Mouse (Mus musculus): ENCODE measurements around the gene Ccnt1.
"Not testable (repeated sequence)": the region's sequence is repeated elsewhere in the genome, so short reads cannot be mapped to it uniquely, and the experiment has no call there.

Gene Ccnt1

DNA sequence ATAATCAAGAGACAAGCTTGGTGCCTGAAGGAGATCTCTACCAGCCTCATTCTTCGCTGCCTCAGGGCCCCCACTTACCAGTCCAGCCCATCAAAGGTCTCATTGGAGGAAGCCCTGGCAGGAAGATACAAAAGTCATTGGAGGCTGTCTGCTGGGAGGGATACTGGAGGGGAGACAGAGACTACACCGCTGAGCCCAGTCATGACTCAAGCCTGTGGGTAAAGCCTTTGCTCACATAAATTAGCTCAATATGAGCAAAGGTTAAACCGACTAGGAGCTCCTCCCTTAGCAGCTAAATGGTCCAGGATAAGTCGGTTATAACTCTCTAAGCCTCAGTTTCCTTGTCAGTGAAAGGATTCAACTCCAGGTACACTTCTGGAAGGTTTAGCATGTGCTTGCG, 24.3 kb upstream of the Ccnt1 start:
- DNase-seq, result no peak

DNA sequence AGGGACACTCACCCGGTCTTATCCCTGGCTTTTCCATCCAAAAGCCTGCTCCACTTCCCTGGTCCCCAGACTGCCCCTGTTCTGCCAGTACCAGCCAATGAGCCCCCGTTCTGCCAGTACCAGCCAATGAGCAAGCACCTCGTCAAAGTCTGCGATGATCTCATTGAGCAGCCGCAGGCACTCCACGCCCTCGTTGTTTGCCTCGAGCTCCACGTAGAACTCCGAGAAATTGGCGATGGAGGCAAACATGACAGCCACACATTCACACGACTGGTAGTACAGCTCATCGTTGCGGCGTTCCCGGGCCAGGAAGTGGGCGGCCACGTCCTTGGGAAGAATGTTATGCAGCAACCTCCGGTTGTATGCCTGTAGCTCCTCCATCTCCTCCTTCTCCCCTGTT, 23.5 kb upstream of the Ccnt1 start:
- no peak for DNase-seq

DNA sequence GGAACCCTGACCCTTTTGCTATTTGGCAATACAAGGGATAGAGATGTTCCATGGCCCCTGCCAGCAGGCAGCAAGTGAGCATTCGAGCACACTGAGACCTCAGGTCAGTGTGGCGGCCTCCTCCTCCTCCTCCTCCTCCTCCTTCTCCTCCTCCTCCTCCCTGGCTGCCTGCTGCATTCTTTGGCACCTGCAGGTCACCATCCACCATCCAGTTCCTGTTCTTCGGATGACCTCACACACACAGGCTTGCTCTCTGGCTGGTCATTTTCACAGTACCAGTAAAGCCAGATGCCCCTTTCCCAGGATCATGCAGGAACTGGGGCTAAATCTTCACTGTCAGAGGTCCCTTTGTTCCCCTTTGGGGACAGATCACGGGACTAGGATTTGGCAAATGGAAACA, 20.7 kb upstream of the Ccnt1 start:
- DNase-seq, result no peak

DNA sequence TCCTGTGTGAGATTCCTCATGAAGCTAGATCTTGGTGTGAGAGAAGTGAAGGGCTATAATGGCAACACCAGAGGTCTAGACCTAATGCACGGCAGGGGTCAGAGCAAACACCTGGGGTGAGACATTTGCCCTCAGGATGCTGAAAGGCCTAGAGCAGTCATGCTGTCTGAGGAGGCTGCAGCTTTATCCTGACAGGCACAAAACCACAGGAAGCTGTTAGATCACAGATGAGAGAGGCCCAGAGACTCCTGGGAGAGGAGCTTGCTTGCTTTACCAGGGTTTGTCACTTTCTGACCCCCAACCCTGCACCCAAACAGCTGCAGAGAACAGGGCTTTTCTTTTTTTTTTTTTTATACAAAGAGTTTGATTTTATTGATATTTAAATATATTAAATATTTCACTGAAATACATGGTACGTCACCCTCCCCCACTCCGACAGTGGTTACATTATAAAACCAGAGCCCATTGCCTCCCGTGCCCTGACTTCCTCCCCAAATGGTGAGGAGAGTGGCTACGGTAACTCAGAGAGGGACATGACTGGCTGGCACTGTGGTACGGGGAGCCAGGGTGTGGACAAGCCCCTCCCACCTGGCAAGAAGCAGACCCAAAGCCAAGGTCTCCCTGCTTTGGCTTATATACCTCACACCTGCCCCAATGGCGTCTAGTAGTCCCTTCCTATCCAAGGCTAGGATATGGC, 19.1 kb upstream of the Ccnt1 start:
- peak; percentile 70 for DNase-seq

DNA sequence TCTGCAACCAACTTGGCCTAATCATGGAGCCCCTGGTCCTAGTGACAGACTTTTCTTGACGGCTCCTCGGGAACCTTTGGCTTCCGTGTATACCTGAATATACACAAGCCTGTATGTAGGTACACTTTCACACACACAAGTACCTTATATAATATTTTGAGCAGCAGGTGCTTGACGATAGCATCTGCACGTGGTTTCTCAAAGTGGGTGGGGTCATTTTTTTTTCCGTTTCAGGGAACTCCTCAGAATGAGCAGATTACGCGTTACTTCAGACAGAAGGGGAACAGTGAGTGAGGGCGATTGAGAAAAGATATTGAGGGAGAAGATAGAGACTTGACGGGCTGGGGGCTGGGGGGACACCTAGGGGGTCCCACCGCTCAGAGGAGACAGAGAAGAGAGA, 17.0 kb upstream of the Ccnt1 start:
- DNase-seq, result peak; percentile 52

DNA sequence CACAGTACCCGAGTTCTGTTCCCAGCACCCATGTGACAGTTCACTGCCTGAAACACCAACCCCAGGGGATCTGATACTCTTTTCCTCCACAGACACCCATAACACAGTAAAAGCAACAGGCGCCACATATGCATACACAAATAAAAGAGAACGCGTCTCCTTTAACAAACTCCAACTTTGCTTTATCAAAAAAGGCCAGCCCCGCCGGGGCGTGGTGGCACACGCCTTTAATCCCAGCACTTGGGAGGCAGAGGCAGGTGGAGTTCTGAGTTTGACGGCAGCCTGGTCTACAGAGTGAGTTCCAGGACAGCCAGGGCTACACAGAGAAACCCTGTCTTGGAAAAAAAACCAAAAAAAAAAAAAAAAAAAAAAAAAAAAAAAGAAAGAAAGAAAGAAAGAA, 15.4 kb upstream of the Ccnt1 start:
- DNase-seq, result not testable (repeated sequence)

DNA sequence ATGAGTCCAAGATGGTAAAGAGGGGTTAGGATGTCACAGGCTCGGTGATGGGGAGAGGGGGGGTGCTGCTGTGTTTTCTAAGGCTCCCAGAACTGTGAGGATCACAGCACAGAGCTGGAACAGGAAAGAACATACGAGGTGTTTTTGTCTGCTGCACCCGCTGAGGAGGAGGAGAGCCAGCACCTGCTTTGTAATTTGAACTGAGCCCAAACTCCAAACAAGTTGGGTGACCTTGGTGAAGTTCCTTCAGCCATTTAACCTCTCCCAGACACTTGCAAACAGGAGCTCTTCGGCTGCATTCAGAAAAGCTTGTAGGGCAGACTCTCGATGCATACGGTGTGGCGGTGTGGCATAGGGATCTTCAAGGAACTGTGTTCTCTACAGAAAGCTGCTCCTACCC, 14.7 kb upstream of the Ccnt1 start:
- DNase-seq, result no peak

DNA sequence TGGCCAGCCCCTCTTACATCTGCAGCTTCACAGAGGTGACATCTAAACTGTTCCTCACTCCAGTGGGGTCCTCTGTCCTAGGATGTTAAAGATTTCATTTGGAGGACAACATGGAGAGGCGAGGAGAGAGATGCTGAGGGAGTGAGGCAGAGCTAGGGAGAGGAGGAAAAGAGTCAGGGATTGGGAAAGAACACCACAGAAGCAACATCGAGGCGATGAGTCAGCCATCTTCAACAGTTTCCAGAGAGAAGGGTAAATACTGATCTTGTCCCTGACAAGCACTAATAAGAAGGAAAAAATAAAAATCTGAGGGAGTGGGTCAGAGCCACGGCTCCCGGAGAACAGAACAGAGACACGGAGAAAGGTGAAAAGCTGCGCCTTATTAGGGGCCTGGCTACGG, 12.3 kb upstream of the Ccnt1 start:
- DNase-seq, result no peak

DNA sequence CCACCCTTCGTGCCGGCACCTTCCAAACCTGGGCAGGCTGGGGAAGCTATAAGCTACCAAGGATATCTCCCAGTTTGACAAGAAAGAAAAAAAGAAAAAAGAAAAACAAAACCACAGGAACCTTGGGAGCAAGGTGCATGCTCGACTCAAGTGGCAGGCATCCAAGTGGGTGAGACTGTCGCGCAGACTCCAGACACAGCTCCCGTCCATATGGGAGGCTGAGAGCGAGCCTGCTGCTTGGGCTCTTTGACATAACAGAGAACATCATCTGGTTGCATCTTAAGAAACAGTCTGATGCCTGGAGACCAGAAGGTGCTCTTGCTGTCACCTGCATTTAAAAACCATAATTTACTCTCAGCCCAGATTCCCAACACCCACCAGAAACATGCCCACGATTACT, 11.7 kb upstream of the Ccnt1 start:
- DNase-seq, result no peak

DNA sequence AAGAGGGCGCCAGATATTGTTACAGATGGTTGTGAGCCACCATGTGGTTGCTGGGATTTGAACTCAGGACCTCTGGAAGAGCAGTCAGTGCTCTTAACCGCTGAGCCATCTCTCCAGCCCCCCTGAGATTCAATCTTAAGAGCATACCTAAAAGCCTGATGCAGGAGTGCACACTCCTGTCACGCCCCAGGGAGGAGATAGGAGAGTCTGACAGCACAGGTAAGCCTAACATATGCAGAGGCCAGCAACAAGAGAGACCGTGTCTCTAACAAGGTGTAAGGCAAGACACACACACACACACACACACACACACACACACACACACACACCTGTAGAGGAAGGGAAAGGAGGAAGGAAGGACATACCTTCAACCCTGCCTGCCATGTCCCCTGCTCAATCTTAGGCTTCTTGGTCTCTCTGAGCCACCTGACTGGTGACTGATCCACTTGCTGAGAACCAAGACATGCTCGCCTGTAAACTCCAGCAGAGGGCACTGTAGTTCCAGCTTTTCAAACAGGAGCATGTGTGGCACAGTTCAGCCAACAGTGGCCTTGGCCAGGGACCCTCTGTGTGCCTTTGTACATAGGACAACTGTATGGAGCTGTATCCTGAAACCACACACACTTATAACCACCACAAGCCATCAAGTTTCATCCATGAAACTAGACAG, 9.2 kb upstream of the Ccnt1 start:
- DNase-seq, result peak; percentile 86

DNA sequence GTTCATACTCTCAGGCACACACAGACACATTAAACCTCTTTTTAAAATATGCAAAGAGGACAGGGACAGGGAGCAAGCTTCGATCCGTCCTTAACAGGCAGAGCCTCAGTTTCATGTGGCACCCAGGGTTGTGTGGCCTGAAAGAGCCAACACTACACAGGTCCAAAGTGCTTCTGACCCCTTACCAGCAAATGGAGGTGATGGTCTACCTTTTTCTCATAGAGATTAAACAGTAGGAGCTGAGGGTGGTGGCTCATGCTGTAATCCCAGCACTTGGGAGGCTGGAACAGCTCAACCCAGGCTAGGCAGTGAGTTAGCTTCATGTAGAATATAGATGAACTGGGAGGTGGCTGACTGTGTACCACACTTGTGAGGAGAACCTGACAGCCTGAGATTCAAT, 8.6 kb upstream of the Ccnt1 start:
- DNase-seq, result no peak

DNA sequence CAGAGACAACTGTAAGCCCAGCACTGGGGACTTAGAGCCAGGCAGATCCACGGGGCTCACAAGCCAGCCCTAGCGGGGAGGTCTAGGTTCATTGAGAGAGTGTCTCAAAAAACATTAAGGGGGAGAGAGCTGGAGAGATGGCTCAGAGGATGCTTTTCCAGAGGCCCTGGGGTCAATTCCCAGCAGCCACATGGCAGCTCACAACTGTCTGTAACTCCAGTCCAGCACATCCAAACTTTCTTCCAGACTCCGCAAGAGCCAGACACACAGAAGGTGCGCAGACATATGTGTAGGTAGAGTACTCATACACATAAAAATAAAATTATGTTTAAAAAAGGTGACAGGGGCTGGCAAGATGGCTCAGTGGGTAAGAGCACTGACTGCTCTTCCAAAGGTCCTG, 2.6 kb upstream of the Ccnt1 start:
- DNase-seq, result no peak

DNA sequence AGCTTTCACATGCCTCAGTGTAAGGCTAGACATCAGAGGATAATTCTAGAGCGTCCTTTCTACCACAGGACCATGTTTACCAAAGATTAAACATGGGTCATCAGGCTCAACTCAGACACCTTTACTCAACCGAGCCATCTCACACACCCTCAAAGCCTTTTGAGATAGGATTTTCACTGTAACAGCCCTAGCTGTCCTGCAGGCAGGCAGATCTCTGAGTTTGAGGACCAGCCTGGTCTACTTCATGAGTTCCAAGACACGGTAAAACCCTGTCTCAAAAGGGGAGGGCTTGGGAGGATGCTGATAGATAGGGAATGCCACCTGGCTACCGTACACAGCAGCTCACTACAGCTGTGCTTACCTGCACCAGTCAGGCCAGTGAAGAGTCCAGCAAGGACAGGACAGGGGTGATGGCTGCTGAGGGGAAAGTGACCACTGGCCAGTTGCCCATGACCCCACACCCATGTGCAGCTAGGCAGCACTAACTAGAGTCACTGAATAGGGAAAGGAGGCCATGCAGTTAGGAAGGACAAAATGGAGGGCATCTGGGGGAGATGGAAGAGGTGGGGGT, 843 bp downstream of the Ccnt1 start:
- no peak for DNase-seq

DNA sequence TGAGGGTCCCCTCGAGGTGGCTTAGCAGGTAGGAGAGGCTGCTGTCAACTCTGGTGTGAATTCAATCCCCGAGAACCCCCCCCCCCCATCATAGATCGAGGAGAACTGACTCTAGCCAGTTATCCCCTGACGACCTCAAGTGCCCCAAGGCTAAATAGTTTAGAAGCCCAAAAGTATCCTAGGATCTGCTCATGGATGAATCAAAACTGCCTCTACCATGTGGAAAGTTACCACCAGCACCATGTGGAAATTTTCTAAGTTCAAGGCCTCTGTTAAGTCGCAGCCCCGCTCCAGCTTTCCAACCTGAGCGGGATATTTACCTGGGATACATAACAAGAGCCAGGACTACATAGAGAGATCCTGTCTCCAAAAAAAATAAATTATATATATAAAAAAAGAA, 1.5 kb downstream of the Ccnt1 start:
- no peak for DNase-seq

DNA sequence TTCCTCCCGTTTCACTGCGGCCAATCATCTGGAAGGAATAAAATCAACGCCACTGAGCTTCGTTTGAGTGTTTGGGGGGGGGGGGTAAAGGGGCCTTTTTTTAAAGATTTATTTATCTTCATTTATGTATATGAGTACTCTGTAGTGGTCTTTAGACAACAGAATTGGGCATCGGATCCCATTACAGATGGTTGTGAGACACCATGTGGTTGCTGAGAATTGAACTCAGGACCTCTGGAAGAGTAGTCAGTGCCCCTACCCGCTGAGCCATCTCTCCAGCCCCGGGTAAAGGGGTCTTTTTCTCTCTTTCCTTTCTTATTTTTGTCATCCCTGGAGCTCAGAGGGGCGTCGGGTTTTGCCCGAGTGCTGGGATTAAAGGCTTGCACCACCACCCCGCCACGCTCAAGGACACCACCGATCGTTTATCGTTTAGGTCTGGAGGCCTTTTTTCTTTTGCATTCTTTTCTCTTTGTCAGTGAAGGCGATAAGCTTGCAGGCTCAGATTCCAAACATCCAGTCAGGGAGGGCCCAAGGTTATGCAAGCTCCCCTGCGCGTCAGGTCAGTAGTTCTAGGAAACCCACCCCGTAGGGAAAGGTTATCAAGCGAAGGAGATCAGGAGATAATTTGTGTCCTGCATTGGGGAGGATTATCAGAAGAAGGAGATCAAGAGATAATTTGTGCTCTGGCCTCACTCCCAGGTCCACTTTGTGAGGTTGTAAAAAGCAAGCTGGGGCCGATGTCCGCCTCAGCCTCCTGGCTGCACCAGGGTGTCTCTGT, 2.3 kb downstream of the Ccnt1 start:
- DNase-seq, result peak; percentile 22

DNA sequence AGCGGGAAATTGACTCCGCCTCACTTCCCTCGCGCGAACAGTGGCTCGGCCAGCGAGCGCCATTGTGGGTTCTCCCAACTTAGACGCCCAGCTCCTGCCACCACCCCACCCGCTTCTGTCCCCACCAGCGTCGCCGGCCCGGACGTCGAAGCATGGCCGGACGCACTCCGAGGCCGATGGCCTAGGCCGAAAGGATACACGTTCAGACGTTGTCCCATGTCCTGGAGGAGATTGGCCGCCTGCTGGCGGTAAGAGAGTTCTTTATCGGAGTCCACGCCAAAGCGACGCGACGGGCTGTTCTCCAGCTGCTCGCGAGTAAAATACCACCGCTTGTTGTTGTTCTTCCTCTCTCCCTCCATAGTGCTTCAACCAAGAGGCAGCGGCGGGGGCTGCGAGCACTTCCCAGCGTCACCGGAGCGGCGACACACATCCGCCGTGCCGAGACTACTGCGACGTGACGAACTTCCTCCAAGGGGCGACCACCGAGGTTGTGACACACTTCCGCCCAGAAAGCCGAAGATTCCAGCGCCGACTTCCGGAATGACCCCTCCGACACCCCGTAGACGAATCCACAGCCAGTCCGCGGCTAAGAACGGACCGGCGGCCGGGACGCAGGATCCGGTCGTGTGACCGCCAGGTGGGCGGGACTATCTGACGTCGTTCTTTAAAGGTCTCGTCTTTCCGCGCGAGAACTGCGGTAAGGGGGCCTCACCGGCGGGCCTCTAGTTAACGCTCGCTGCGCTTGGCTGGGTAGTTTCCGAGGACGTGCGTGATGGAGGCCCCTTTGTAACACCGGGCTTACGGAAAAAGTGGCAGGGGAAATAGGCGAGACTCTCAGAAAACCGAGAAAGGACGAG, 3.2 kb downstream of the Ccnt1 start:
- DNase-seq, result peak; percentile 99

DNA sequence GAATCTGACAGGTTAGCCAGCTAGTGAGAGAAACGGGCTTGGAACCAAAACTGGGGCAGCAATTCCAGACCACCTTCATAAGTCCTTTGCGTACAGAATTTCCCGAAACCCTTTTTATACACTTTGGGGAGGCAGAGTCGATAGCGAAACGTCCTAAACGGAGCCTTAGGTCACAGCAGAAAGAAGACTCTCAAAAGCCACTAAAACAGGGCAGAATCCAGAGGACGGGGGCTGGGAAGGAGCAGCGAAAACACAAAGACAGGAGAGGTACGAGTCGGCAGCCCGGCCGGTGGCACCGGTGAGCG, 3.8 kb downstream of the Ccnt1 start:
- DNase-seq, result no peak

DNA sequence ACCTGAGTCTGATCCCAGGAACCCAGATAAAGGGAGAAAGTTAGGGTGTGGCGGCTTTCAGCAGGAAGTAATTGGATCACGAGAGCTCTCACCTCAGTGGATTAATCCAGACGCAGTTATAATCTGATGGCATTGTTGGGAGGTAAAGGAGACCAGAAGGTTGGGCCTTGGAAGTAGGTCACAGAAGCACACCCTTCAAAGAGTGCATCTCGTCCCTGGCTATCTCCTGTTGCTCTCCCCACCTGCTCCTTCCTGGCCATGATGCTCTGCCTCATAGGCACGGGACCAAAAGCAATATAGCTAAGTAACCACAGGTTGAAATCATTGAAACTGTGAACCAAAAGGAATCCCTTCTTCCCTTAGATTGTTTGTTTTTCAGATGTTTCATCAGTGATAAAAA, 13.5 kb downstream of the Ccnt1 start:
- DNase-seq, result no peak

DNA sequence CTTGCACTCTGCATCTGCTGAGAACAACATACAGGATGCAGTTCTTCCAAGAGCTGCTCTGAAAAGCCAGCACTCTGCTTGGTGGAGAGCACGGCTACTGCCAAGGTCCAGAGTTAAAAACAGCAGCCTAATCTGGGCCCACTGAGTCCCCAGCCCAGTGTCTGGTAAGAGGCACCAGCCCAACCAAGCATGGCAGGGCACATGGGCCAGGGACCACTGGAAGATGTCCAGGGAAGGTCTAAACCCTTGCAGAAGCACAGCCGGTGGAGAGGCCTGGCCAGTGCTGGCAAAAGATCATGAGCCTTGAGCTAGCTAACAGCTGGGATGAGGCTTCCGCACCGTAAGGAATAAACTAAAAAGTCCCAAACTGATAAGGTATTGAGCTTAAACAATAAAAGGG, 14.8 kb downstream of the Ccnt1 start:
- DNase-seq, result no peak

DNA sequence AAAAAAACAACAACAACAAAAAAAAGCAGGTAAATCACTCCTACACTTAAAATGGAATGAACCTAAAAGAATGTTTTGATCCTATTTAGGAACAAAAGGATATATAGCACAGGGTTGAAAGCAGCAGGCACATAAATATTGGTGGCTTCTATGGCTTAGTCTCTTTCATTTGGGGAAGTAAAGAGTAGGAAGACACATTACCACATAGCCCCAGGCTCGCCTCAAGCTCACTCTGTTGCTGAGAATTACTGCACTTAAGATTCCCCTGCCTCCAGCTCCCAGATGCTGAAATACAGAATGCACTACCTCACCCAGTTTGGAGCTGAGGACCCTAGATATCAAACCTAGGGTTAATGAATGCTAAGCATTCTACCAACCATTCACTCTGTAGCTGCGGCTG, 18.0 kb downstream of the Ccnt1 start:
- DNase-seq, result no peak

DNA sequence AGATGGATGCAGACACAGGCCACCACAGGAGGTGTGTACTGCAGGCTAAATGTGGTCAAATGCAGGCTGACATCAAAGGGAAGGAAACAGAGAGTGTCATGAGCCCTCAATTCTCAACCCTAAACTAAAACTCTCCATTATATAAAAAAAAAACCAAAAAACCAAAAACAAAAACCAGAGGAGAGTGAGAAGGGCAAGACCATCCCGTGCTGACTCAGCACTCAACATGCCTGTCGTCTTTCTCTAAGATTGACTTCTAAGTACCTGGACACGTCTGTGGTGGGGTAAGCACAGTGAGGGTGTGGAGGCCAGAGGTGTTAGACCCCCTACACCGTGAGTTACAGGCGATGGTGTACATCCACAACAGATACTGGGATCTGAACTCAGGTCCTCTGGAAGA, 23.9 kb downstream of the Ccnt1 start:
- DNase-seq, result no peak

DNA sequence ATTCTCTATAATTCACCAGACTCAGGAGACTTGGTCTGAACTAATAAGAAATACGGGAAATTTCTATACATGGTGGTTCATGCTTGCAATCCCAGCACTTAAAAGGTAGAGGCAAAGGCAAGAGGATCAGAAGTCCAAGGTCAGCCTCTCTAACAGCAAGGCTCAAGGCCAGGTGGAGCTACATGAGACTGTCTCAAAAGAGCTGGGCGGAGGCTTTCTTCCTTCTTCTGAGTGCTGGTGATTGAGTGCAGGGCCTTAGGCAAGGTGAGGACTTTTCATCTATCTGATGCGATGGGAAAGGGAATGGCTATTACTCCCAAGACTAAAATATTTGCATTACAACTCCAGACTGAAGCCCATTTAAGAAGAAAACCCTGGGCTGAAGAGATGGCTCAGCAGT, 25.6 kb downstream of the Ccnt1 start:
- no peak for DNase-seq

DNA sequence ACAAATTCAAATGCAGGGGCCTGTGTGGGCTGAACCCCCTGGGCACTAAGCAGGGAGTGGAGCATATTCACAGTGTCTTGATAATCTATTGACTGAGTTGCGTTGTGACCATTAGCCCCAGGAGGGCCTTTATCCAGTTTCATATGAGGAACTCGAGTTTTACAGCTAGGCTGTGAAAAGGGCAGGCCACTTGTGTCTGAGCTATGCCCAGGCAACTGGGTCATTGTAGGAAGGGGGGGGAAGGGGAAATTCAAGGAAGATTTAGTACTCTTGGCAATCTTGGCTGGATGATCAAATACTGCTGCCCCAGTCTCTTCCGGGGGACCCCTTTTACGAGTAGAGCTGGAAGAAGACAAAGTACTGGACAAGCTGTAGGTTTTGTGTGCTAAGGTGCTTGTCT, 27.4 kb downstream of the Ccnt1 start:
- no peak for DNase-seq
